19 mouse cellular contexts compared by ENCODE assay signal in the genomic region with DNA sequence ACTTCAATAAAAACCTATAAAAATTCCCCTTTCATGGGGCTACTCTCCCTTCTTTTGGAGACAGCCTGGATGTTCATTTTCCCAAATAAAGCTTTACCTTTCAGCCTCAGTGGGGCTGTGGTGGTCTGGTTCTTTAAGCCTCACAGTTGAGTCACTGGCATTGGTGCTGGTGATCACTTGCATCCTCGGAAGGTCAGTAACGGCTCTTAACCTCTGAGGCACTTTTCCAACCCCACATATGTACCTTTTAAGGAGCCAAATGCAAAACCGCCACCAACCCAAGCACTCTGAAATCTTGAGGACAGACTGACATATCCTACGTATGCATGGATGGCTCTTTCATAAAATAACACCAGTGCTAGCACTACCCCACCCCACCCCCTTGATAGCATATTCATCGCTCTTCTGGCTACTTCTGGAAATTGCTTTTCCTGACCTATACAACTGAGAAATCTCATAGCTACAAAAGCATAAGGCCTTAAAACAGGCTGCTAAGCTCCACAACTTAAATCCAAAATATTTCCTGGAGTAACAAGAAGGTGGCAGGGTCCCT. TPM values are rescaled to one million over a fixed set of nuclear protein-coding genes. Genes with fewer than 3 reads are reported as not detected.
DNase-seq lines count a peak whose midpoint lies in the region; ATAC-seq and TF ChIP-seq lines count a peak whose summit lies in the region.
"Had no signal": no experiment of that assay in that cellular context is flagged by ENCODE, and none has a peak within 500 bp of the region (broad histone marks: within the 10 kb centered on the region; RNA-seq: fewer than 3 reads in every experiment).

No protein-coding gene starts in this region.

- H3K36me3 ChIP-seq in embryonic facial prominence, embryonic 12.5 days = no peaks in the 10 kb centered on the region
- H3K36me3 ChIP-seq in embryonic facial prominence, embryonic 10.5 days (replicated peaks) = 0 out of 2 replicates have a peak, but pooled peaks cover under 1% of the 10 kb centered on the region
- no peaks in the 10 kb centered on the region for H3K36me3 ChIP-seq in lung, embryonic 14.5 days (ENCODE audit: insufficient read depth)
- peaks cover 30% of the 10 kb centered on the region for H3K36me3 ChIP-seq in erythroblast, embryonic 14.5 days (ENCODE audit: control insufficient read depth)
- H3K36me3 ChIP-seq in liver, embryonic 15.5 days (replicated peaks) = peaks cover 24% of the 10 kb centered on the region
- H3K36me3 ChIP-seq: limb, embryonic 15.5 days; midbrain, embryonic 13.5 days had no signal

- H3K27me3 ChIP-seq in embryonic facial prominence, embryonic 12.5 days = no peaks in the 10 kb centered on the region
- H3K27me3 ChIP-seq in embryonic facial prominence, embryonic 10.5 days (replicated peaks; ENCODE audit: low read depth, poor library complexity, severe bottlenecking) = no peaks in the 10 kb centered on the region
- no peaks in the 10 kb centered on the region for H3K27me3 ChIP-seq in lung, embryonic 14.5 days (ENCODE audit: insufficient read depth, low read length)
- H3K27me3 ChIP-seq in erythroblast, embryonic 14.5 days (ENCODE audit: control insufficient read depth) = no peaks in the 10 kb centered on the region
- H3K27me3 ChIP-seq in liver, embryonic 15.5 days = no peaks in the 10 kb centered on the region
- H3K27me3 ChIP-seq: forebrain, embryonic 13.5 days; limb, embryonic 15.5 days; midbrain, embryonic 13.5 days had no signal

- H3K4me1 ChIP-seq in embryonic facial prominence, embryonic 12.5 days = no peaks in the 10 kb centered on the region
- H3K4me1 ChIP-seq in embryonic facial prominence, embryonic 10.5 days = peaks cover 6% of the 10 kb centered on the region; the same call in 1 of the 2 replicates
- no peaks in the 10 kb centered on the region for H3K4me1 ChIP-seq in lung, embryonic 14.5 days (ENCODE audit: insufficient read depth)
- peaks cover 64% of the 10 kb centered on the region for H3K4me1 ChIP-seq in erythroblast, embryonic 14.5 days (ENCODE audit: control insufficient read depth)
- peaks cover 66% of the 10 kb centered on the region for H3K4me1 ChIP-seq in liver, embryonic 15.5 days (replicated peaks)
- H3K4me1 ChIP-seq: forebrain, embryonic 13.5 days; midbrain, embryonic 13.5 days had no signal

- no peak overlapping the region for H3K9ac ChIP-seq in embryonic facial prominence, embryonic 12.5 days
- H3K9ac ChIP-seq in lung, embryonic 14.5 days = no peak overlapping the region
- H3K9ac ChIP-seq in liver, embryonic 15.5 days = peak overlapping the region; percentile 54
- H3K9ac ChIP-seq: forebrain, embryonic 13.5 days; limb, embryonic 15.5 days; midbrain, embryonic 13.5 days had no signal

- DNase-seq in embryonic facial prominence, embryonic 10.5 days (ENCODE audit: low spot score) = no peak
- no peak for DNase-seq in lung, embryonic 14.5 days
- DNase-seq in lung, postnatal 14 days = no peak
- DNase-seq in right cerebral cortex, adult 18-20 months = no peak
- DNase-seq in thymus, adult 18-20 months = no peak
- DNase-seq: cerebellum, postnatal 14 days; lung, postnatal 36 days; right cerebral cortex, postnatal 14 days; thymus, postnatal 4 days had no signal

- no peak for ATAC-seq in embryonic facial prominence, embryonic 12.5 days (ENCODE audit: insufficient number of reproducible peaks, insufficient read depth, low FRiP score, low TSS enrichment)
- no peak for ATAC-seq in lung, embryonic 14.5 days (ENCODE audit: insufficient read depth)
- ATAC-seq in liver, embryonic 15.5 days (ENCODE audit: insufficient read depth) = peak; percentile 65
- ATAC-seq: forebrain, embryonic 13.5 days; inflammation-experienced regulatory T-cells, adult 6 months; midbrain, embryonic 13.5 days had no signal

- H3K9me3 ChIP-seq in embryonic facial prominence, embryonic 12.5 days = no peaks in the 10 kb centered on the region
- no peaks in the 10 kb centered on the region for H3K9me3 ChIP-seq in embryonic facial prominence, embryonic 10.5 days
- H3K9me3 ChIP-seq in lung, embryonic 14.5 days (ENCODE audit: low read depth, low read length) = no peaks in the 10 kb centered on the region
- H3K9me3 ChIP-seq in erythroblast, embryonic 14.5 days (ENCODE audit: control insufficient read depth, low read length) = no peaks in the 10 kb centered on the region
- no peaks in the 10 kb centered on the region for H3K9me3 ChIP-seq in liver, embryonic 15.5 days (replicated peaks)
- H3K9me3 ChIP-seq: forebrain, embryonic 13.5 days; limb, embryonic 15.5 days; midbrain, embryonic 13.5 days had no signal

- H3K4me2 ChIP-seq in embryonic facial prominence, embryonic 12.5 days (replicated peaks) = no peak overlapping the region
- H3K4me2 ChIP-seq in lung, embryonic 14.5 days = peak overlapping the region; percentile 23; the same call in 1 of the 2 replicates
- H3K4me2 ChIP-seq in liver, embryonic 15.5 days = peak overlapping the region; percentile 66
- H3K4me2 ChIP-seq: forebrain, embryonic 13.5 days; limb, embryonic 15.5 days; midbrain, embryonic 13.5 days had no signal

- WGBS in embryonic facial prominence, embryonic 12.5 days = 83% methylated on average over 5 of the region's 5 CpGs
- 81% methylated on average over 5 of the region's 5 CpGs for WGBS in embryonic facial prominence, embryonic 10.5 days
- 73% methylated on average over 5 of the region's 5 CpGs for WGBS in lung, embryonic 14.5 days
- WGBS in liver, embryonic 15.5 days (ENCODE audit: insufficient replicate concordance) = 17% methylated on average over 5 of the region's 5 CpGs

- H3K27ac ChIP-seq in embryonic facial prominence, embryonic 12.5 days = peak overlapping the region; percentile 25; the same call in 1 of the 2 replicates
- no peak overlapping the region for H3K27ac ChIP-seq in embryonic facial prominence, embryonic 10.5 days (replicated peaks)
- H3K27ac ChIP-seq in lung, embryonic 14.5 days (ENCODE audit: low read depth) = peak overlapping the region; percentile 36
- H3K27ac ChIP-seq in liver, embryonic 15.5 days (replicated peaks) = peak overlapping the region; percentile 97
- H3K27ac ChIP-seq: forebrain, embryonic 13.5 days; layer of hippocampus, adult 2 months; left cerebral cortex, adult 2 months; limb, embryonic 15.5 days; midbrain, embryonic 13.5 days had no signal

- no peak for TF ChIP-seq CTCF in lung, embryonic 14.5 days (IDR thresholded peaks at IDR 0.05; ENCODE audit: low read depth)

- no peak overlapping the region for H3K4me3 ChIP-seq in embryonic facial prominence, embryonic 12.5 days
- H3K4me3 ChIP-seq in embryonic facial prominence, embryonic 10.5 days = no peak overlapping the region
- no peak overlapping the region for H3K4me3 ChIP-seq in lung, embryonic 14.5 days (ENCODE audit: low read depth, low read length)
- H3K4me3 ChIP-seq in erythroblast, embryonic 14.5 days (replicated peaks) = peak overlapping the region; percentile 59
- peak overlapping the region; percentile 21 for H3K4me3 ChIP-seq in liver, embryonic 15.5 days (replicated peaks)
- H3K4me3 ChIP-seq: forebrain, embryonic 13.5 days; layer of hippocampus, adult 2 months; left cerebral cortex, adult 2 months; limb, embryonic 15.5 days; midbrain, embryonic 13.5 days; myocyte had no signal

RNA-seq across cellular contexts. Expression of gene Gcnt1, which starts 48.9 kb away (rescaled TPM):
- 5.1 and 5.9 TPM in 2 replicates for polyA plus RNA-seq in embryonic facial prominence, embryonic 12.5 days (2016; fragmentation: Nextera tagmentation; extraction: Ambion mirVana)
- 3.0 and 3.7 TPM in 2 replicates for polyA plus RNA-seq in embryonic facial prominence, embryonic 10.5 days (2016; fragmentation: Nextera tagmentation; extraction: Ambion mirVana)
- polyA plus RNA-seq in lung, embryonic 14.5 days (2014; fragmentation: Nextera tagmentation; extraction: Ambion mirVana) = 5.4 and 6.0 TPM in 2 replicates
- 0.07 and 0.14 TPM in 2 replicates for polyA plus RNA-seq in erythroblast, embryonic 14.5 days (2012)
- 18.5 and 19.0 TPM in 2 replicates for polyA plus RNA-seq in liver, embryonic 15.5 days (2015; fragmentation: Nextera tagmentation; extraction: Ambion mirVana)

Comparison
In these comparisons a context has a peak if more than half of its experiments do, and no peak if none do; other contexts are left out.
1. H3K4me3 ChIP-seq: peak in erythroblast, embryonic 14.5 days (single experiment) and liver, embryonic 15.5 days (single experiment); none in embryonic facial prominence, embryonic 12.5 days (single experiment), embryonic facial prominence, embryonic 10.5 days (single experiment) and lung, embryonic 14.5 days (single experiment).